Mouse (Mus musculus) MEL (cell line): ENCODE measurements around the gene Sorbs1.

ENCODE experiments used
- CTCF ChIP-seq, 3 experiments: IDR thresholded peaks in 2 of 3; conservative IDR thresholded peaks in 1 of 3; 2 replicates each; pipeline ENCODE4 v1.5.1; 2011 to 2012; ENCODE audit warnings: low read length in 3 of 3, low read depth in 2 of 3, mild to moderate bottlenecking in 2 of 3, improper control_type of control experiment in 1 of 3, inconsistent platforms in 1 of 3, mixed read lengths in 1 of 3, moderate library complexity in 1 of 3; ENCODE audit not compliant: control insufficient read depth in 1 of 3, insufficient read depth in 1 of 3, poor library complexity in 1 of 3, severe bottlenecking in 1 of 3
- GABPA ChIP-seq: IDR thresholded peaks from 2 replicates; pipeline ENCODE4 v1.6.1; 2012; ENCODE audit warnings: low read depth, mild to moderate bottlenecking, inconsistent platforms, low read length, improper control_type of control experiment, moderate library complexity
- HCFC1 ChIP-seq: IDR thresholded peaks from 2 replicates; pipeline ENCODE4 v1.6.1; 2012; ENCODE audit warnings: low read depth, mild to moderate bottlenecking, inconsistent platforms, low read length, improper control_type of control experiment, moderate library complexity
- KAT2A ChIP-seq: conservative IDR thresholded peaks from 2 replicates; pipeline ENCODE4 v1.6.1; 2012; ENCODE audit warnings: low read depth, low read length, improper control_type of control experiment, inconsistent platforms
- MAX ChIP-seq: IDR thresholded peaks from 2 replicates; pipeline ENCODE4 v1.6.1; 2011; ENCODE audit warnings: low read length, improper control_type of control experiment
- NELFE ChIP-seq: IDR thresholded peaks from 2 replicates; pipeline ENCODE4 v1.6.1; 2011; ENCODE audit warnings: low read depth, low read length, improper control_type of control experiment
- POLR2A ChIP-seq, 2 experiments: IDR thresholded peaks; 2 replicates each; pipeline ENCODE4 v1.6.1; 2011 to 2012; ENCODE audit warnings: low read length in 2 of 2, mild to moderate bottlenecking in 2 of 2, control low read depth in 1 of 2, improper control_type of control experiment in 1 of 2, low read depth in 1 of 2, moderate library complexity in 1 of 2; ENCODE audit not compliant: control insufficient read depth in 1 of 2, insufficient read depth in 1 of 2, poor library complexity in 1 of 2
- POLR2AphosphoS5 ChIP-seq: IDR thresholded peaks from 2 replicates; pipeline ENCODE4 v1.6.1; 2012; ENCODE audit warnings: low read depth, borderline replicate concordance, mild to moderate bottlenecking, inconsistent platforms, low read length, moderate library complexity, mixed read lengths
- RAD21 ChIP-seq: IDR thresholded peaks from 2 replicates; pipeline ENCODE4 v1.6.1; 2011; ENCODE audit warnings: mild to moderate bottlenecking, low read depth, low read length, improper control_type of control experiment
- RCOR1 ChIP-seq: IDR thresholded peaks from 2 replicates; pipeline ENCODE4 v1.6.1; 2012; ENCODE audit warnings: low read depth, mild to moderate bottlenecking, inconsistent platforms, low read length, improper control_type of control experiment
- USF2 ChIP-seq, 2 experiments: IDR thresholded peaks; 2 replicates each; pipeline ENCODE4 v1.6.1; 2011 to 2012; ENCODE audit warnings: improper control_type of control experiment in 2 of 2, low read length in 2 of 2, borderline replicate concordance in 1 of 2, inconsistent platforms in 1 of 2, low read depth in 1 of 2, mild to moderate bottlenecking in 1 of 2; ENCODE audit not compliant: insufficient read depth in 1 of 2
- ZC3H11A ChIP-seq: IDR thresholded peaks from 2 replicates; pipeline ENCODE4 v1.6.1; 2012; ENCODE audit warnings: low read depth, mild to moderate bottlenecking, inconsistent platforms, low read length, improper control_type of control experiment
- ZMIZ1 ChIP-seq: IDR thresholded peaks from 2 replicates; pipeline ENCODE4 v1.6.1; 2012; ENCODE audit warnings: low read depth, mild to moderate bottlenecking, inconsistent platforms, low read length, improper control_type of control experiment, moderate library complexity

DNA sequence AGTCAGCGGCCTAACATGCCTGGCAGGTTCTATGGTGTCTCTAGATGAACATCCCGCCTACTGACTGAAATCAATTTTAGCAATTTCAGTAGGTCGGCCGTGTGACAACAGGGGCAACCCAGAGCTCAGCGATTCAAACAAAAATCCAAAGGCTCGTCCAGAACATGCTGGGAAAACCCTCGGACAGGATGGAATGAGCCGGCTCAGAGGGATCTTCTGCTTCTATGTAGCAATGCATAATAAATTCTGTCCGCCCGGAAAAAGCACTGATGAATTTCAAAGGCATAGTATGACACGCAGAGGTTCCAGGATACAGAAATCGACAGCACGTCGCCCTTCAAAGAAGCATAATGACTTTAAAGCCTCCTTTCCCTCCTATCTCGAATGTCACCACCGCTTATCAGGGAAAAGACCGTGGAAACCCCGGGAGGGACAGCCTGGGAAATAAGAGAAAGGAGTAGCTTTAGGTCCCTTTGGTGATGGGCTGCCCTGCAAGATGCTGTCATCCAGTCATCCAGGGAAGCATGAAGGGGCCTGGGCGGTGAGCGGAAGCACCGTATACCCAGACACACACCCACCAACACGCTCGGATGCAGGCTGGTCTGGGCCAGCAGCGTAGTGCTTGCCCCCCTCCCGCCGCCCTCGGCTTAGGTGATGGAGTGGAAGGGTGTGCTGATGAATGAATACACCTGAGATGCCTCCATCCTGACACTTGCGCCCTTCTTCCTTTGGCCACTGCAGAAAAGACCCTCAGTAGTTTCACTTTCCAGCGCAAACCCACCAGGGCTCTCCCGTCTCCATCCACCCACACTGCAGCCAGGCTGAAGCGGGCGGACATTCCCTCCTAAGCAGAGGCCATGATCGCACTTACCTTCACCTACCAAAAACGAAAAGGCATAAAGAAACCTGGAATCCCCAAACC is 818 bp downstream of the Sorbs1 start:
- TF ChIP-seq HCFC1 = no peak
- TF ChIP-seq KAT2A = no peak
- no peak for TF ChIP-seq USF2 (IDR thresholded peaks at IDR 0.05; ENCODE audit: borderline replicate concordance in 1 of 2, insufficient read depth in 1 of 2, low read depth in 1 of 2, low read length in 2 of 2)
- no peak for TF ChIP-seq MAX
- no peak for TF ChIP-seq RCOR1
- TF ChIP-seq POLR2A (IDR thresholded peaks at IDR 0.05; ENCODE audit: control insufficient read depth in 1 of 2, insufficient read depth in 1 of 2, low read depth in 1 of 2, low read length in 2 of 2, poor library complexity in 1 of 2) = no peak; a peak in 1 of 4 replicates
- no peak for TF ChIP-seq ZC3H11A
- no peak for TF ChIP-seq POLR2AphosphoS5
- TF ChIP-seq GABPA = no peak
- TF ChIP-seq CTCF (IDR thresholded peaks at IDR 0.05 in 2 of 3, conservative IDR thresholded peaks at IDR 0.05 in 1 of 3; ENCODE audit: control insufficient read depth in 1 of 3, insufficient read depth in 1 of 3, low read depth in 2 of 3, low read length in 3 of 3, poor library complexity in 1 of 3, severe bottlenecking in 1 of 3) = no peak
- no peak for TF ChIP-seq ZMIZ1
- TF ChIP-seq RAD21 = no peak
- TF ChIP-seq NELFE = no peak
